Mouse (Mus musculus) MEL (cell line): Measurements from ENCODE around the gene Klrb1a.
"Not testable (repeated sequence)": the region's sequence is repeated elsewhere in the genome, so short reads cannot be mapped to it uniquely, and the experiment has no call there.

Source experiments
- CTCF ChIP-seq, 3 experiments: IDR thresholded peaks in 2 of 3; conservative IDR thresholded peaks in 1 of 3; 2 replicates each; pipeline ENCODE4 v1.5.1; 2011 to 2012; ENCODE audit warnings: low read length in 3 of 3, low read depth in 2 of 3, mild to moderate bottlenecking in 2 of 3, improper control_type of control experiment in 1 of 3, inconsistent platforms in 1 of 3, mixed read lengths in 1 of 3, moderate library complexity in 1 of 3; ENCODE audit not compliant: control insufficient read depth in 1 of 3, insufficient read depth in 1 of 3, poor library complexity in 1 of 3, severe bottlenecking in 1 of 3
- UBTF ChIP-seq: IDR thresholded peaks from 2 replicates; pipeline ENCODE4 v1.6.1; 2012; ENCODE audit warnings: low read depth, mild to moderate bottlenecking, inconsistent platforms, low read length, improper control_type of control experiment, moderate library complexity, borderline replicate concordance; ENCODE audit not compliant: insufficient read depth

DNA sequence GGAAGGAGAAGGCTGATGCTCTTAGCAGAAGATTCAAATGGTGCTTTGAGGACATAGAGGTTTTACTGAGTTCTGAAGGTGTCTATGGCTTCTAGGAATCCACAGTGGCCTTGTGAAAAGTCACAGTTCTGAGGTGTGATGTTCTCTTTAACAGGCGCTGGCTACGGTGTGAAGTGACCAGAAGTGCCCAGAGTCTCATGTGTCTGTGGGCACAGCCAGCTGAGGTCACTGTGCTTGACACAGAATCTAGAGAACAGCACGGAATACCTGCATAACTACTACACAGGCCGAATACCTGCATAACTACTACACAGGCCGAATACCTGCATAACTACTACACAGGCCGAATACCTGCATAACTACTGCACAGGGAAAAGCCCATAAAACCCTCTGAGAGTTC, 1.9 kb upstream of the Klrb1a start:
- TF ChIP-seq UBTF; CTCF (IDR thresholded peaks at IDR 0.05 in 2 of 3, conservative IDR thresholded peaks at IDR 0.05 in 1 of 3; ENCODE audit: control insufficient read depth in 1 of 3, insufficient read depth in 1 of 3, low read depth in 2 of 3, low read length in 3 of 3, poor library complexity in 1 of 3, severe bottlenecking in 1 of 3): not testable (repeated sequence)
